Comparison of ENCODE assay signal across 8 mouse cellular contexts in genomic region chr11:106613638-106614338, GRCm38 (mm10). TPM values are rescaled to one million over a fixed set of nuclear protein-coding genes. Genes with fewer than 3 reads are reported as not detected.
DNase-seq lines count a peak whose midpoint lies in the region; TF ChIP-seq lines count a peak whose summit lies in the region.

No protein-coding gene starts in this region.

- H3K36me3 ChIP-seq in hindbrain, embryonic 10.5 days, result no peaks in the 10 kb centered on the region

- peak; percentile 68 for TF ChIP-seq CTCF in layer of hippocampus, adult 2 months (conservative IDR thresholded peaks at IDR 0.05)

- peak overlapping the region; percentile 99 for H3K4me3 ChIP-seq in layer of hippocampus, adult 2 months
- peak overlapping the region; percentile 99 for H3K4me3 ChIP-seq in hindbrain, embryonic 10.5 days

- peak overlapping the region; percentile 91 for H3K27ac ChIP-seq in layer of hippocampus, adult 2 months
- H3K27ac ChIP-seq in hindbrain, embryonic 10.5 days, result peak overlapping the region; percentile 90; the same call in 1 of the 2 replicates

- no peak for DNase-seq in layer of hippocampus, adult 2 months (ENCODE audit: low spot score in 2 of 2)
- DNase-seq in layer of hippocampus, postnatal 14 days (ENCODE audit: low spot score in 2 of 2), result no peak
- DNase-seq in ZHBTc4 (ENCODE audit: low read depth, low spot score), result peak; percentile 74
- no peak for DNase-seq in hindbrain, embryonic 10.5 days (ENCODE audit: low spot score)
- peak; percentile 18 for DNase-seq in lung, postnatal 10 days
- DNase-seq in thymus, postnatal 25 days, result peak; percentile 19
- no peak for DNase-seq in frontal cortex, postnatal 10 days (ENCODE audit: low spot score in 2 of 2)
- DNase-seq in Muller cell, postnatal 12 days (ENCODE audit: inconsistent ontology term), result no peak

- no peaks in the 10 kb centered on the region for H3K9me3 ChIP-seq in hindbrain, embryonic 10.5 days

- peaks cover 11% of the 10 kb centered on the region; the same call in 1 of the 2 replicates for H3K27me3 ChIP-seq in hindbrain, embryonic 10.5 days (ENCODE audit: insufficient read depth, poor library complexity, severe bottlenecking)

- 59% methylated on average over 15 of the region's 15 CpGs for WGBS in hindbrain, embryonic 10.5 days

- H3K4me1 ChIP-seq in hindbrain, embryonic 10.5 days (replicated peaks), result peaks cover 19% of the 10 kb centered on the region

RNA-seq across cellular contexts. Expression of gene Tex2, which starts 0.6 kb away (rescaled TPM):
- 100 to 1,000 TPM; 144 TPM for total RNA-seq in layer of hippocampus, adult 2 months (2021)
- 100 to 1,000 TPM; 105 to 120 TPM for total RNA-seq in layer of hippocampus, postnatal 14 days (2021)
- 6.9 and 7.9 TPM in 2 replicates for polyA plus RNA-seq in hindbrain, embryonic 10.5 days (2016; fragmentation: Nextera tagmentation; extraction: Ambion mirVana)

Comparison
In these comparisons a context has a peak if more than half of its experiments do, and no peak if none do; other contexts are left out.
1. DNase-seq: peak in ZHBTc4 (single experiment), lung, postnatal 10 days (single experiment) and thymus, postnatal 25 days (single experiment); none in layer of hippocampus, adult 2 months (0 of 2), layer of hippocampus, postnatal 14 days (0 of 2), hindbrain, embryonic 10.5 days (single experiment), frontal cortex, postnatal 10 days (0 of 2) and Muller cell, postnatal 12 days (single experiment).